Mouse (Mus musculus) left cerebral cortex, postnatal 36 days (tissue): ENCODE data around the gene Jchain. TPM values are rescaled to one million over a fixed set of nuclear protein-coding genes. Genes with fewer than 3 reads are reported as not detected.
"Not testable (repeated sequence)": the region's sequence is repeated elsewhere in the genome, so short reads cannot be mapped to it uniquely, and the experiment has no call there.

Experiments
- DNase-seq, 2 experiments: peaks; one replicate each; pipeline ENCODE4 v3.0.0; 2021 to 2022; ENCODE audit warnings: low spot score in 2 of 2, mixed read lengths in 1 of 2
- intact Hi-C: fragments of 180-260 bp; cut with DNase I; formaldehyde crosslinking; loops from one replicate; pipeline ENCODE4 v1.15.1; 2025
- total RNA-seq, 2 experiments: library from RNA; stranded (reverse); gene quantifications; 2 replicates each; pipeline ENCODE4 v1.2.3; 2021

Jchain gene
- under 1 TPM; 0.30 to 0.50 TPM for total RNA-seq

- intact Hi-C loops = no loop called here
- no peak for DNase-seq
Measured at GRCm38 (mm10) chr5:88527657-88528056, at the start of gene Jchain. Gene Jchain (minus strand): TSS chr5:88527891.

- intact Hi-C loops = no loop called here
- DNase-seq = no peak
Measured at GRCm38 (mm10) chr5:88575506-88576338, 48.0 kb upstream of the Jchain start.

- no peak for DNase-seq
- intact Hi-C loops = no loop called here
Measured at GRCm38 (mm10) chr5:88574829-88575228, 47.1 kb upstream of the Jchain start.

- intact Hi-C loops = no loop called here
- no peak for DNase-seq
Measured at GRCm38 (mm10) chr5:88569541-88569940, 41.9 kb upstream of the Jchain start.

GRCm38 (mm10) chr5:88566034-88566841 lies 38.5 kb upstream of the Jchain start:
- no peak for DNase-seq
- intact Hi-C loops = no loop called here

- intact Hi-C loops = loop anchor here (2.0 kb wide), 1 partner anchor 17 kb away; no protein-coding TSS in a partner anchor
Measured at GRCm38 (mm10) chr5:88565148-88566033, 37.7 kb upstream of the Jchain start.

GRCm38 (mm10) chr5:88564501-88565147 lies 36.9 kb upstream of the Jchain start, which contains the start of gene Rufy3:
Gene Rufy3 (plus strand): TSS chr5:88565040.
- intact Hi-C loops = loop anchor here (2.0 kb wide), 1 partner anchor 18 kb away; no protein-coding TSS in a partner anchor
- peak; percentile 72 to 84 for DNase-seq

More at GRCm38 (mm10) chr5:88565148-88566033, 37.7 kb upstream of the Jchain start:
- peak; percentile 66 to 75 for DNase-seq

- intact Hi-C loops = no loop called here
- no peak for DNase-seq
Measured at GRCm38 (mm10) chr5:88562863-88563780, 35.4 kb upstream of the Jchain start.

- intact Hi-C loops = no loop called here
Measured at GRCm38 (mm10) chr5:88561080-88561814, 33.6 kb upstream of the Jchain start.

GRCm38 (mm10) chr5:88558991-88559390 lies 31.3 kb upstream of the Jchain start:
- intact Hi-C loops = loop anchor here (10.0 kb wide), 1 partner anchor 116 kb away; the partner anchor contains the start of gene Grsf1
- DNase-seq = no peak

More at GRCm38 (mm10) chr5:88561080-88561814, 33.6 kb upstream of the Jchain start:
- DNase-seq = no peak

GRCm38 (mm10) chr5:88554086-88554886 lies 26.6 kb upstream of the Jchain start, which contains the start of gene Utp3:
Gene Utp3 (plus strand): TSS chr5:88554462.
- intact Hi-C loops = loop anchor here (10.0 kb wide), 1 partner anchor 121 kb away; the partner anchor contains the start of gene Grsf1
- peak; percentile 93 to 95 for DNase-seq

- no peak for DNase-seq
- intact Hi-C loops = loop anchor here (10.0 kb wide), 1 partner anchor 121 kb away; the partner anchor contains the start of gene Grsf1
Measured at GRCm38 (mm10) chr5:88553271-88554085, 25.8 kb upstream of the Jchain start.

- intact Hi-C loops = no loop called here
Measured at GRCm38 (mm10) chr5:88545536-88545935, 17.8 kb upstream of the Jchain start.

GRCm38 (mm10) chr5:88544411-88544810 lies 16.7 kb upstream of the Jchain start:
- DNase-seq, intact Hi-C loops: not testable (repeated sequence)

More at GRCm38 (mm10) chr5:88545536-88545935, 17.8 kb upstream of the Jchain start:
- no peak for DNase-seq

- no peak for DNase-seq
- intact Hi-C loops = no loop called here
Measured at GRCm38 (mm10) chr5:88542651-88543282, 15.1 kb upstream of the Jchain start.
